Mouse (Mus musculus): ENCODE data around the gene Ak5.

- TF ChIP-seq CTCF (conservative IDR thresholded peaks at IDR 0.05; ENCODE audit: low read length) = no peak
- TF ChIP-seq NANOG (IDR thresholded peaks at IDR 0.05; ENCODE audit: borderline replicate concordance, low read length) = no peak
These were observed 144.9 kb downstream of the Ak5 start for GRCm38 (mm10) chr3:152523315-152523638.
